Mouse (Mus musculus): ENCODE results near the gene Arnt. TPM values are rescaled to one million over a fixed set of nuclear protein-coding genes. Genes with fewer than 3 reads are reported as not detected.

The Arnt gene
- total and polyA plus RNA-seq, 2 experiments from 2014 or later, result 11.6 to 16.0 TPM

- H3K4me1 ChIP-seq (ENCODE audit: insufficient read depth, low read length), result no peaks in the 10 kb centered on the region
- H3K9ac ChIP-seq (replicated peaks; ENCODE audit: low read length), result no peak overlapping the region
- no peaks in the 10 kb centered on the region for H3K27me3 ChIP-seq (ENCODE audit: insufficient read depth, low read length)
- peak; percentile 30 for DNase-seq (ENCODE audit: low spot score)
- 66% methylated on average over 6 of the region's 6 CpGs for WGBS
- no peak for TF ChIP-seq CTCF (IDR thresholded peaks at IDR 0.05; ENCODE audit: low read depth)
- no peaks in the 10 kb centered on the region for H3K36me3 ChIP-seq (ENCODE audit: insufficient read depth, low read length)
- H3K9me3 ChIP-seq (ENCODE audit: low read length), result no peaks in the 10 kb centered on the region
- H3K4me3 ChIP-seq (ENCODE audit: low read length), result no peak overlapping the region
- H3K27ac ChIP-seq, result peak overlapping the region; percentile 32; the same call in 1 of the 2 replicates
- H3K4me2 ChIP-seq (ENCODE audit: low read depth, low read length), result no peak overlapping the region
- ATAC-seq, result no peak
Observed at GRCm38 (mm10) chr3:95509348-95509747, 75.2 kb downstream of the Arnt start.

GRCm38 (mm10) chr3:95511611-95512180 lies 77.5 kb downstream of the Arnt start:
- Histone ChIP-seq H3K36me3 (ENCODE audit: insufficient read depth, low read length) (no peaks in the 10 kb centered on the region), H3K9me3 (ENCODE audit: low read length) (no peaks in the 10 kb centered on the region), H3K4me2 (ENCODE audit: low read depth, low read length) (no peak overlapping the region), H3K4me3 (ENCODE audit: low read length) (no peak overlapping the region), H3K4me1 (ENCODE audit: insufficient read depth, low read length) (no peaks in the 10 kb centered on the region), H3K27me3 (ENCODE audit: insufficient read depth, low read length) (no peaks in the 10 kb centered on the region), H3K9ac (replicated peaks; ENCODE audit: low read length) (no peak overlapping the region), H3K27ac (no peak overlapping the region)
- no peak for TF ChIP-seq CTCF (IDR thresholded peaks at IDR 0.05; ENCODE audit: low read depth)
- DNase-seq (ENCODE audit: low spot score), result no peak
- ATAC-seq, result no peak
- 60% methylated on average over 9 of the region's 9 CpGs for WGBS

GRCm38 (mm10) chr3:95516614-95517041 lies 82.4 kb downstream of the Arnt start:
- TF ChIP-seq CTCF (IDR thresholded peaks at IDR 0.05; ENCODE audit: low read depth), result no peak
- Histone ChIP-seq H3K4me2 (ENCODE audit: low read depth, low read length) (no peak overlapping the region), H3K9me3 (ENCODE audit: low read length) (no peaks in the 10 kb centered on the region), H3K36me3 (ENCODE audit: insufficient read depth, low read length) (no peaks in the 10 kb centered on the region), H3K9ac (replicated peaks; ENCODE audit: low read length) (no peak overlapping the region), H3K4me3 (ENCODE audit: low read length) (no peak overlapping the region), H3K4me1 (ENCODE audit: insufficient read depth, low read length) (no peaks in the 10 kb centered on the region), H3K27me3 (ENCODE audit: insufficient read depth, low read length) (no peaks in the 10 kb centered on the region), H3K27ac (no peak overlapping the region)
- DNase-seq (ENCODE audit: low spot score) (no peak), ATAC-seq (no peak)
- WGBS, result 91% methylated on average over 3 of the region's 3 CpGs

DNA sequence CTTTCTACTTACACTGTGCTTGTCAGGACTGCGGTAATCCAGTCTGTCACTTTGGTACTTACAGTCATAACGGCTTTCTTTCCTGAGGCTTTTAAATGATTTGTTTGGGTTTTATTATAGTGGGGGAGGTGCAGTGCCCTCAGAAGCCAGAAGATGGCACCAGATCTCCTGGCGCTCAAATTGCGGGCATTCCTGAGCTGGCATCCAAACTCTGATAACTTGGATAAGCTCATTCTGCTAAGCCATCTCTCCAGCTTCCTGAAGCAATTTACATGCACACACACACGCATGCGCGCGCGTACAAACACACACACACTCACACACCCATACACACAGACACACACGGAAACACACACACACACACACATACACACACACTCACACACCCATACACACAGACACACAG lies 83.3 kb downstream of the Arnt start:
- H3K9ac ChIP-seq (replicated peaks; ENCODE audit: low read length), result no peak overlapping the region
- peak; percentile 86 for DNase-seq (ENCODE audit: low spot score)
- peak; percentile 93 for TF ChIP-seq CTCF (IDR thresholded peaks at IDR 0.05; ENCODE audit: low read depth)
- 19% methylated on average over 10 of the region's 10 CpGs for WGBS
- H3K27ac ChIP-seq, result no peak overlapping the region
- no peaks in the 10 kb centered on the region for H3K36me3 ChIP-seq (ENCODE audit: insufficient read depth, low read length)
- no peak overlapping the region for H3K4me3 ChIP-seq (ENCODE audit: low read length)
- H3K27me3 ChIP-seq (ENCODE audit: insufficient read depth, low read length), result no peaks in the 10 kb centered on the region
- no peaks in the 10 kb centered on the region for H3K4me1 ChIP-seq (ENCODE audit: insufficient read depth, low read length)
- peak; percentile 91 for ATAC-seq
- H3K9me3 ChIP-seq (ENCODE audit: low read length), result no peaks in the 10 kb centered on the region
- no peak overlapping the region for H3K4me2 ChIP-seq (ENCODE audit: low read depth, low read length)

GRCm38 (mm10) chr3:95518891-95519290 lies 84.7 kb downstream of the Arnt start:
- Histone ChIP-seq H3K9ac (replicated peaks; ENCODE audit: low read length) (no peak overlapping the region), H3K4me1 (ENCODE audit: insufficient read depth, low read length) (no peaks in the 10 kb centered on the region), H3K27ac (no peak overlapping the region), H3K36me3 (ENCODE audit: insufficient read depth, low read length) (no peaks in the 10 kb centered on the region), H3K27me3 (ENCODE audit: insufficient read depth, low read length) (no peaks in the 10 kb centered on the region), H3K4me2 (ENCODE audit: low read depth, low read length) (no peak overlapping the region), H3K9me3 (ENCODE audit: low read length) (no peaks in the 10 kb centered on the region), H3K4me3 (ENCODE audit: low read length) (no peak overlapping the region)
- 76% methylated on average over 7 of the region's 7 CpGs for WGBS
- no peak for DNase-seq (ENCODE audit: low spot score)
- TF ChIP-seq CTCF (IDR thresholded peaks at IDR 0.05; ENCODE audit: low read depth), result no peak
- no peak for ATAC-seq

- Histone ChIP-seq H3K27ac (no peak overlapping the region), H3K4me2 (ENCODE audit: low read depth, low read length) (no peak overlapping the region), H3K36me3 (ENCODE audit: insufficient read depth, low read length) (no peaks in the 10 kb centered on the region), H3K9ac (replicated peaks; ENCODE audit: low read length) (no peak overlapping the region), H3K4me1 (ENCODE audit: insufficient read depth, low read length) (no peaks in the 10 kb centered on the region), H3K9me3 (ENCODE audit: low read length) (no peaks in the 10 kb centered on the region), H3K4me3 (ENCODE audit: low read length) (no peak overlapping the region), H3K27me3 (ENCODE audit: insufficient read depth, low read length) (no peaks in the 10 kb centered on the region)
- ATAC-seq (no peak), DNase-seq (ENCODE audit: low spot score) (no peak)
- TF ChIP-seq CTCF (IDR thresholded peaks at IDR 0.05; ENCODE audit: low read depth), result no peak
- 82% methylated on average over 2 of the region's 2 CpGs for WGBS
Observed at GRCm38 (mm10) chr3:95519315-95519714, 85.1 kb downstream of the Arnt start.

DNA sequence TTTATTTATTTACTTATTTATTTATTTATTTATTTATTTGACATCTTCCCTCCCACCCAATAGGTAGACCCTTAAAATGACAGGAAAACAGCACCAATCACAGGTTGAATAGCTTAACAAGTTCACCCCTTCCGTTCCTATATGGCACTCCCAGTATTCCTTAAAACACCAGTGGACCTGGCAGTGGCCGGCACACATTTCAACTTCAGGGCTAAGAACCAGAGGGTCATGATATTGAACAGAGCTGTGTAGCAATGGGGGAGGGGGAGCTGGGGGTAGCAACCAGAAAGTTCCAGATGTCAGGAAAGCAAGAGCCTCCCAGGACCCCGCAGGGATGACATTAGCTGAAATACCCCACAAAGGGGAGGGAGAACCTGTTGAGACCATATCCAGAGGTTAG lies 85.9 kb downstream of the Arnt start:
- no peak for DNase-seq (ENCODE audit: low spot score)
- no peaks in the 10 kb centered on the region for H3K9me3 ChIP-seq (ENCODE audit: low read length)
- no peaks in the 10 kb centered on the region for H3K4me1 ChIP-seq (ENCODE audit: insufficient read depth, low read length)
- WGBS, result 89% methylated on average over 3 of the region's 3 CpGs
- no peaks in the 10 kb centered on the region for H3K36me3 ChIP-seq (ENCODE audit: insufficient read depth, low read length)
- no peak overlapping the region for H3K4me2 ChIP-seq (ENCODE audit: low read depth, low read length)
- no peak overlapping the region for H3K9ac ChIP-seq (replicated peaks; ENCODE audit: low read length)
- no peak overlapping the region for H3K4me3 ChIP-seq (ENCODE audit: low read length)
- TF ChIP-seq CTCF (IDR thresholded peaks at IDR 0.05; ENCODE audit: low read depth), result no peak
- no peaks in the 10 kb centered on the region for H3K27me3 ChIP-seq (ENCODE audit: insufficient read depth, low read length)
- H3K27ac ChIP-seq, result no peak overlapping the region
- no peak for ATAC-seq
